Mouse (Mus musculus): Measurements from ENCODE around the gene Tmem8. TPM values are rescaled to one million over a fixed set of nuclear protein-coding genes. Genes with fewer than 3 reads are reported as not detected.
A peak's percentile ranks its signal among the peaks of the same experiment; 100 is the strongest.
"Not testable (repeated sequence)": the region's sequence is repeated elsewhere in the genome, so short reads cannot be mapped to it uniquely, and the experiment has no call there.

Tmem8 gene
- 1 to 10 TPM; 6.0 to 7.0 (median 6.2) TPM for total RNA-seq (2022)

DNA sequence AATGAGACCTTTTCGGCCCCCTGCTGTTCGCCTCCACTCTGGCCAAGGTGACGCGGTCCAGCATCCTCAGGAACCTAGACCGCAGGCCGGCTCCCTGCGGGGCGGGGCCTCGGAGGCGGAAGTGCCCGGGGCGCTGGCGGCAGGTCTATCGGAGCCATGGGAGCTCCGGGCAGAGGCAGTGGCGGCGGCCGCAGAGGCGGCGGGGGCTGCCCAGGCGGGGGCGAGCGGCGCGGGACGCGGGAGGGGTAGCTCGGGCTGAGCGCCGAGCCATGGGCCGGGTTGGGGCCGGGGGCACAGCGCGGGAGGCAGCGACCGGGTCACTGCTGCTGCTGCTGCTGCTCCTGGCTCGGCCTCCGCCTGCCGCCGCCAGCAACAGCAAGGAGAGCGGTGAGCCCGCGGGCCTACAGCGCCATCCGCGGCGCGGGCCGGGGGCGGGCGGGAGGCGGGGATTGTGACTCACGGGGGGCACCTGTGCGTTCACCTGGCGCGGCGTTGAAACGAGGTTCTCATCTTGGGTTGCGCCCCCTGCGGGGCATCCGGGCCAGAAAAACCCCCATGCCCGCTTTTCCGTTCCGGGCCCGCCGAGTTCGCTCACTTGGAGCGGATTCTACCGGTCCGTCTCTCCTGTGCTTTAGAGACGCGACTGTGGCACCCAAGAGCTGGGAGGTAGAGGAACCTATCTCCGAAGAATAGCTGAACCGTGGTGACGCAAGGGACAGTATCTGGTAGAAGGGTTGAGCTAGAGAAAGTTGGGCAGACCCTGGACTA lies at the start of gene Tmem8:
Gene Tmem8, plus strand, starts transcription at position 119 of the 768 bp plus-strand sequence.
- no peak for DNase-seq (ENCODE audit: low spot score)

GRCm38 (mm10) chr17:26064916-26065315 lies 48.2 kb upstream of the Tmem8 start:
- no peak for DNase-seq (ENCODE audit: low spot score)

- no peak for DNase-seq (ENCODE audit: low spot score)
Measured at GRCm38 (mm10) chr17:26066488-26067020, 46.5 kb upstream of the Tmem8 start.

DNA sequence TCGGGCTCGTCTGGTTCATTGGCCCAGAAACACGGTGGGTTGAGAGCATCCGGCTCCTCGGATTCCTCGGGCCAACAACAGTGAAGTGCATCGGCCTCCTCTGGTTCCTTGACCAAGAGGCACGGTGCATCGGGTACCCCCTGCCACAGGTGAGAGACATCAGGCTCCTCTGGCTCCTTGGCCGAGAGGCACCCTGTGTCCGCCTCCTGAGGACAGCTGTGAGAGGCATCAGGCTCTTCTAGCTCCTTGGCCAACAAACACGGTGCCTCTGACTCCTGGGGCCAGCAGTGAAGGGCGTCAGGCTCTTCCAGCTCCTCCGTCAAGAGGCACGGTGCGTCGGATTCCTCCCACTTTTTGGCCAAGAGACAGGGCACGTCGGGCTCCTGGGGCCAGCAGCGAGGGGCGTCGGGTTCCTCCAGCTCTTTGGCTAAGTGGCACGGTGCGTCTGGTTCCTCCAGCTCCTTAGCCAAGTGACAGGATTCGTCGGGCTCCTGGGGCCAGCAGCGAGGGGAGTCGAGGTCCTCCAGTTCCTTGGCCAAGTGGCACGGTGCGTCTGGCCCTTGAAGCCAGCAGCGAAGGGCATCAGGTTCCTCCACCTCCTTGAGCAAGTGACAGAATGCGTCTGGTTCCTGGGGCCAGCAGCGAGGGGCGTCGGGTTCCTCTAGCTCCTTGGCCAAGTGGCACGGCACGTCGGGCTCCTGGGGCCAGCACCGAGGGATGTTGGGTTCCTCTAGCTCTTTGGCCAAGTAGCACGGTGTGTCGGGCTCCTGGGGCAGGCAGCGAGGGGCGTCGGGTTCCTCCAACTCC lies 44.9 kb upstream of the Tmem8 start:
- DNase-seq (ENCODE audit: low spot score), result no peak

GRCm38 (mm10) chr17:26068831-26069739 lies 44.0 kb upstream of the Tmem8 start, which contains the start of gene Rab11fip3:
Gene Rab11fip3 (minus strand): TSS chr17:26069555.
- peak; percentile 72 for DNase-seq (ENCODE audit: low spot score)

DNA sequence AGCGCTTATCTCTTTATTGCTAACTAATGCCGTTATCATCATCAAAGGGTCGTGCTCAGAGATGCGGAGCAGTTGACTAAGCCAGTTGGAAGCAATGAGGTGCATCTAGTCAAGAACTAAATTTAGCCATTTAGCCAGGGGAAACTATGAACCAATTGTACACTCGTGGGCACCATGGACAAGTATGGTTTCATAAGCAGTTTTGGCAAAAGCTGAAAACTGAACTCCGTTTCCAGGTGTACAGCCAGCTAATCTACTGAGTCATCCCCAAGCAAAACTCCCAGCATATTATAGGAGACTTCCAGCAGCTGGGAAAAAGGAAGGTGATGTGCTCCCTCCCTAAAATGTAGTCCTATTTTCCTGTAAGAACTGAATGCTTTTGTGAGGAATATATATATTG lies 43.0 kb upstream of the Tmem8 start:
- DNase-seq (ENCODE audit: low spot score), result no peak

DNA sequence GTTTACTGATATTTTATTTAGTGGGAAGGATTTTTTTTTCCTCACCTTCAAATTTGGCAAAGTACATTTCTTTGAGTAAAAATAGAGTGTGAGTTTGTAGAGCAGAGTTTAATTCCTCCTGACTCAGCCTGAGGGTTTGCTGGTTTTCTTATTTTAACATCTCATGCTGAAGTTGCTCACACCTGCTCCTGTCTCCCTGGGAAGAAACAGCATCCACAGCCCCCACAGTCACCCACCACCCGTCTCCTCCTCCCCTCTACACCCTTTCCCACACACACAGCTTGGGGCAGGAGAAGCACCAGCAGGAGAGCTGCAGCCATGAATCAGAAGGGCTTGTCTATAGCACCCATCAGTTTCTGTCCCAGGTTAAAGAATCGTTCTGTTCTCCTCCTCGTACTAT lies 37.9 kb upstream of the Tmem8 start:
- DNase-seq (ENCODE audit: low spot score), result no peak

- DNase-seq (ENCODE audit: low spot score), result no peak
Measured at GRCm38 (mm10) chr17:26078851-26079250, 34.2 kb upstream of the Tmem8 start.

GRCm38 (mm10) chr17:26080867-26081266 lies 32.2 kb upstream of the Tmem8 start:
- DNase-seq (ENCODE audit: low spot score), result no peak

DNA sequence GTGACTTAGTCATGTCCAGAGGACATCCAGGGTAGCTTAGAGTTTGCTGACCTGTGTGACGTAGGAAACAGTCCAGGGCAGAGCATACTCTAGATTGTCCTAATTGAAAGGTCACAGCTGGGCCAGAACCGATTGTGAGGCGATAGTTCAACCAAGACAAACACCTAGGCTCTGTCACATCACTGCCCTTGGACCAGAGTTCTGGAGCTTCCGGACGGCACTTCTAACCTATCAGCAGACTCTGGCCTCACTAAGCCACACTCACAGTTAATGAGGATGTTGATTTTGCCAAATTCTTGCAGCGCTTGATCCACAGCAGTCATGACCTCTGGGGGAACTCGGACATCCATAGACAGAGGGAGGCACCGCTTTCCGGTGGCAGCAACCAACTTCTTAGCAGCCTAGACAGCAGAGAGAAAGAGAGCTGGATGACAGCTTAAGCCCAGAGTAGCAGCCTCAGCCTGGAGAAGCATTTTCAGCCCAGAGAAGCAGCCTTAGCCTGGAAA lies 26.0 kb upstream of the Tmem8 start:
- DNase-seq (ENCODE audit: low spot score), result no peak

- peak; percentile 90 for DNase-seq (ENCODE audit: low spot score)
Measured at GRCm38 (mm10) chr17:26089905-26090632, 23.0 kb upstream of the Tmem8 start, which contains the start of gene Decr2. Gene Decr2 (minus strand): TSS chr17:26090337.

DNA sequence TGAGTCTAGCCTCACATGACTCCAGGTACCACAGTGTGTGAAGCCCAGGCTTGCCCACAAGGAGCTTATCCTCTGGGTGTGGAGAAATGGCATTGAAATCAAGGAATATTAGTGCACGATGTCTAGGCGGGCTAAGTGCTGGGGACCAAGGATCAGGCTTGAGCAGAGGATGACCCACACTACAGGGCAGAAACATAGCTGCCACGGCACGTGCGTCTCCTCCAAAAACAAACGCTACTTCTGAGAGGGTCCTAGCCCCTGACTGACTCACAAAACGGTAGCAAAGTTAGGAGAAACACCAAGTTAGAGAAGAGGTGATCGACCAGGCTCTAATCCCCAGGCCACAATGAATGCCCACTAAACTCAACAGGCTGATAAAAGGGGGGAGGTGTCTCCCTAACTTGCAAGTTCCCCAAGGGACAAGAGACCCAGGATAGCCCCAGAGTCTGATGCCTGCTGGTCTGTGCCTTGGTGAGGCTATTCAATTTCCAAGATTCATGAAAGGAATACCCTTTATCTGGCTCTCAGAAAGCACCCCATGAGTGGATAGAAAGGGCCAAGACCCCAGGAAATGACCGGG lies 18.5 kb upstream of the Tmem8 start:
- DNase-seq (ENCODE audit: low spot score), result no peak

- no peak for DNase-seq (ENCODE audit: low spot score)
Measured at GRCm38 (mm10) chr17:26095121-26095740, 17.9 kb upstream of the Tmem8 start, which contains the start of gene Nme4. Gene Nme4 (minus strand): TSS chr17:26095602.

- DNase-seq (ENCODE audit: low spot score), result no peak
Measured at GRCm38 (mm10) chr17:26098461-26098860, 14.6 kb upstream of the Tmem8 start.

DNA sequence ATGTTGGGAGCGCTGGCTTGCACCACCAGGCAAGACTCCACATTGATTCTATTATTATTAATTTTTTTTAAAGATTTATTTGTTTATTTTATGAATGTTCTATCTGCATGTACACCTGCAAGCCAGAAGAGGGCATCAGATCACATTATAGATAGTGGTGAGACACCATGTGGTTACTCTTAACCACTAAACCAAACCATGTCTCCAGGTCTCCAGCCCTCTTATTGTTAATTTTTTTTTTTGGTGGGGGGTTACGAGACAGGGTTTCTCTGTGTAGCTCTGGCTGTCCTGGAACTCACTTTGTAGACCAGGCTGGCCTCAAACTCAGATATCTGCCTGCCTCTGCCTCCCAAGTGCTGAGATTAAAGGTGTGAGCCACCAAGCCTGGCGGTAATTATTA lies 13.8 kb upstream of the Tmem8 start:
- DNase-seq (ENCODE audit: low spot score), result not testable (repeated sequence)

DNA sequence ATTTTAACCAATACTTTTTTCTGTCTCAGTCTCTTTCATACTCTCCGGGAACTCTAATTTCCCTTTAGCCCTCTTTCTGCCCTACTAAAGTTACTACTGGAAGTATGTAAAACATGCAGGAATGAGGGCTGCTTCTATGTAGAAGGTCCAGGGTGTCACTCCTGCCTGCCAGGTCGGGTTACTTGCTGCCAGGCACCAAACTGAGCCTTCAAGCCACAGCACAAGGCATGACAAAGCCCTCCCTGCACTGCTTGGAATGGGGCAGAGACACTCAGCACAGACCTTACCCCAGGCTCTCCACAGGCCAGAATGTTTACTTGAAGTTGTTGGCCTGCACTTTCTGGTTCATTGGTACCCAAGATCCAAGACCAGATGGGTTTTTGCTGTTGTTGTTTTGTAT lies 12.9 kb upstream of the Tmem8 start:
- no peak for DNase-seq (ENCODE audit: low spot score)

DNA sequence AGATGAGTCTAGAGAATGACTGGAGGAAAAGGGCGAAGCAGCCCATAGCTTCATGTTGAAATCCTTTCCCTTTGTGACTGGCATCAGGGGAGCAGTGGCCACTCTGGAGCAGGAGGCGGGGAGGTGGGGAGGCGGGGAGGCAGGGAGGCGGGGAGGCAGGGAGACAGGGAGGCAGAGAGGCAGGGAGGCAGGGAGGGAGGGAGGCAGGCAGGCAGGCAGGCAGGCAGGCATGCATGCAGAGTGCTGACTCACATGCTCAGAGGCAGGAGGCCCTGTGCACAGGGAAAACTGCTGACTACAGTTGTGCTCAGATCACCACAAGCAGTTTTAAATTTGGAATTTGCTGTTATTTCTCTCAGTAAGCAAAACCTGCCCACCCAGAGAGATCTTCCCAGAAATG lies 11.6 kb upstream of the Tmem8 start:
- DNase-seq (ENCODE audit: low spot score), result no peak

DNA sequence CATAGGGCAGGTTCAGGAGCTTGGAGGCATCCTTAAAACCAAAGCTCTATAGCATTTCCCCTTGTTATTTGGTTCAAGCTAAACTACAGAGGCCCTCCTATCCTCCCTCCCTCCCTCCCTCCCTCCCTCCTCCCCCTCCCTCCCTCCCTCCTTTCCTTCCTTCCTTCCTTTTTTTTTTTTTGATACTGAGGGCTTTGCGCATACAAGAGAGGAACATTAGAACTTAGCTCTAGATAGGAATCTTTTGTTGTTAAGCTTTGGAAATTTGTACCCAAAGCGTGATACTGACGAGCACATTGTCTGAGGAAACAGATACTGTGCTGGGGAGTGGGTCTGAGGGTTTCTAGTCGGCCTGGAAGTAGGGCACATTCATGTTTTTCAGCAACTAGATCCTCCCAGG lies 7.5 kb upstream of the Tmem8 start:
- no peak for DNase-seq (ENCODE audit: low spot score)

DNA sequence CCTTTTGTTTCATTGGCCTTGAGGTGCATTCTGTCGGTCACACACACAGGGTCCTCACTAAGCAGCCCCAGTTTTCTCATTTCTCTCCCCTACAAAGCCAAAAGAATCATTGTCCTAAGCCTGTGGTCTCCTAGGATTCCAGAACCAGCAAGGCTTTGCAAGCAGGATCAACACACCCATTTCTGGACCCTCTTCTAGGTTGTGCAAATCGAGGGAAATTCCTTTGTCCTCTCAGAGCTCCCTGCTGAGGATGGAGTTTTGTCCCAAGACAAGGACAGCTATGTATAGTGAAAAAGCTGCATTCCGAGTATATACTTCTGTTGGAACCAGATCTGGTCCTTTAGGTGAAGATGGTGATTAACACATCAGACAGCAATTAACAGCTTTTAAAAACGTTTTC lies 2.9 kb upstream of the Tmem8 start:
- no peak for DNase-seq (ENCODE audit: low spot score)

DNA sequence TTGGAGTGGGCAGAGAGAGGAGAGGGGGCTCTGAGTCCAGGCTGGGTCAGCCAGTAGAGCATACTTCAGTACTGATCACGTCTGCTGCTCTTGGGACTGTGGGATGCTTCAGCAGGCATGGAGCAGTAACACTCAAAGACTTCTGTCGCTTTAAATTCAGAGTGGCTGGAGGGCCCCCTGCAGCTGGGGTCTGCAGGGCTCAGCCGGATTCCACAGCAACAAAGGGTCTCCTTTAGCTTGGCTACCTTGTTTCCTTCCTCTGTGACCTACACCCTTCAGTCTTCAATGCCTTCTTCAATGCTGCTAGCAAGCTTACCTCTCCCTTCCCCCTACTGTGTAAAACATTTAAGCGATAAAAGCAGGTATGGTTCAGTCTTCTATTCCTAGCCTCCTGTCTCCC lies 2.1 kb upstream of the Tmem8 start:
- DNase-seq (ENCODE audit: low spot score), result no peak
